Mouse (Mus musculus) testis, adult 2 months (tissue): ENCODE data around the gene Vps53.

Experiments used
- CTCF ChIP-seq: fragments of 200-500 bp; IDR thresholded peaks from 2 replicates; pipeline ENCODE4 v1.5.1; 2012; ENCODE audit warnings: low read depth, mild to moderate bottlenecking, inconsistent platforms, low read length, moderate library complexity; ENCODE audit not compliant: control insufficient read depth, insufficient read depth, insufficient replicate concordance
- POLR2A ChIP-seq: fragments of 200-500 bp; IDR thresholded peaks from 2 replicates; pipeline ENCODE4 v1.6.1; 2012; ENCODE audit warnings: low read depth, mild to moderate bottlenecking, inconsistent platforms, low read length, moderate library complexity; ENCODE audit not compliant: control insufficient read depth

GRCm38 (mm10) chr11:76025080-76025583, 154.3 kb downstream of the Vps53 start:
- no peak for TF ChIP-seq CTCF
- no peak for TF ChIP-seq POLR2A
